Mouse (Mus musculus) stomach, embryonic 15.5 days (tissue): ENCODE data around the gene S100b. TPM values are rescaled to one million over a fixed set of nuclear protein-coding genes. Genes with fewer than 3 reads are reported as not detected.
A peak's percentile ranks its signal among the peaks of the same experiment; 100 is the strongest.

ENCODE experiments used
- ATAC-seq: fragments of 200-750 bp; cut with Nextera tagmentation; 2 replicates; pipeline ENCODE4 v1.8.0; 2017; ENCODE audit warnings: low read depth, moderate number of reproducible peaks, moderate TSS enrichment; ENCODE audit not compliant: insufficient read depth, low FRiP score
- H3K27ac ChIP-seq: fragments of 300-500 bp; sonication (generic); 2 replicates; pipeline ENCODE4 v1.5.1; 2015; ENCODE audit warnings: mild to moderate bottlenecking, inconsistent platforms
- H3K27me3 ChIP-seq: fragments of 300-500 bp; sonication (generic); replicated peaks from 2 replicates; pipeline ENCODE4 v1.6.1; 2015; ENCODE audit warnings: inconsistent platforms
- H3K36me3 ChIP-seq: fragments of 300-500 bp; sonication (generic); 2 replicates; pipeline ENCODE4 v1.6.1; 2015; ENCODE audit warnings: inconsistent platforms
- H3K4me1 ChIP-seq: fragments of 300-500 bp; sonication (generic); 2 replicates; pipeline ENCODE4 v1.6.1; 2015; ENCODE audit warnings: inconsistent platforms
- H3K4me2 ChIP-seq: fragments of 300-500 bp; sonication (generic); 2 replicates; pipeline ENCODE4 v1.6.1; 2015; ENCODE audit warnings: mild to moderate bottlenecking, inconsistent platforms
- H3K4me3 ChIP-seq: fragments of 300-500 bp; sonication (generic); replicated peaks from 2 replicates; pipeline ENCODE4 v1.5.1; 2015; ENCODE audit warnings: inconsistent platforms
- H3K9ac ChIP-seq: fragments of 300-500 bp; sonication (generic); 2 replicates; pipeline ENCODE4 v1.6.1; 2015; ENCODE audit warnings: inconsistent platforms
- H3K9me3 ChIP-seq: fragments of 300-500 bp; sonication (generic); 2 replicates; pipeline ENCODE4 v1.6.1; 2016; ENCODE audit warnings: inconsistent platforms
- WGBS: fragments of 180-500 bp; shearing (Covaris S2); methylation state at CpG from one replicate; pipeline ENCODE4 v1.1.7; 2015; 5-methylcytosine and 5-hydroxymethylcytosine counted together
- polyA plus RNA-seq: library from polyadenylated mRNA; unstranded; fragments of >200 nt; fragmentation: Nextera tagmentation; extraction: Ambion mirVana; gene quantifications from 2 replicates; pipeline ENCODE4 v1.2.1, GENCODE M21; 2015

The S100b gene
- polyA plus RNA-seq, 1 experiment from 2014 or later, result 2.5 TPM

GRCm38 (mm10) chr10:76261447-76261846 lies 7.8 kb downstream of the S100b start:
- no peak overlapping the region for H3K4me3 ChIP-seq
- ATAC-seq, result peak; percentile 74; the same call in 1 of the 2 replicates
- no peak overlapping the region for H3K27ac ChIP-seq
- H3K4me2 ChIP-seq, result no peak overlapping the region
- 50% methylated on average over 3 of the region's 3 CpGs for WGBS
- no peaks in the 10 kb centered on the region for H3K27me3 ChIP-seq
- H3K9ac ChIP-seq, result no peak overlapping the region
- peaks cover 6% of the 10 kb centered on the region; the same call in 1 of the 2 replicates for H3K4me1 ChIP-seq
- H3K36me3 ChIP-seq, result peaks cover 17% of the 10 kb centered on the region; the same call in 1 of the 2 replicates
- no peaks in the 10 kb centered on the region for H3K9me3 ChIP-seq

DNA sequence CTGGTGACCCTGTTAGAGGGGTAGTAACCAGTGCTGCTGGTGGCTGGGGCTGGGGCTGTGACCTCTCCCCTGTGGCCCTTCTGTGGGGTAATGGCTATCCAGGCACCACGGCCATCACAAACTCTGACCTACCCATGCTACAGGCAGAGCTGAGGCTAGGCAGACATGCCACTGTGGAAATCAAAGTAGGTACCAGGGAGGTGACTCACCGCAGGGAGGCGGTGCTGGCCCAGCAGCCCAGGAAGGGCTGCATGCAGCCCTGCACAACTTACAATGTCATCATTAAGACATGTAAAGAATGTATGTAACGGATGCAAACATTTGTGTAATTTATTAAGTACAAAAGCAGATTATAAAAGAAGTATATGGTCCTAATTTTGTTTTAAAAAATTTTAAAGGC lies 8.8 kb downstream of the S100b start:
- H3K36me3 ChIP-seq, result peaks cover 20% of the 10 kb centered on the region; the same call in 1 of the 2 replicates
- H3K9ac ChIP-seq, result no peak overlapping the region
- WGBS, result 70% methylated on average over 4 of the region's 4 CpGs
- peaks cover 6% of the 10 kb centered on the region; the same call in 1 of the 2 replicates for H3K4me1 ChIP-seq
- no peaks in the 10 kb centered on the region for H3K9me3 ChIP-seq
- H3K27me3 ChIP-seq, result no peaks in the 10 kb centered on the region
- H3K4me3 ChIP-seq, result no peak overlapping the region
- no peak overlapping the region for H3K4me2 ChIP-seq
- H3K27ac ChIP-seq, result no peak overlapping the region
- no peak for ATAC-seq

DNA sequence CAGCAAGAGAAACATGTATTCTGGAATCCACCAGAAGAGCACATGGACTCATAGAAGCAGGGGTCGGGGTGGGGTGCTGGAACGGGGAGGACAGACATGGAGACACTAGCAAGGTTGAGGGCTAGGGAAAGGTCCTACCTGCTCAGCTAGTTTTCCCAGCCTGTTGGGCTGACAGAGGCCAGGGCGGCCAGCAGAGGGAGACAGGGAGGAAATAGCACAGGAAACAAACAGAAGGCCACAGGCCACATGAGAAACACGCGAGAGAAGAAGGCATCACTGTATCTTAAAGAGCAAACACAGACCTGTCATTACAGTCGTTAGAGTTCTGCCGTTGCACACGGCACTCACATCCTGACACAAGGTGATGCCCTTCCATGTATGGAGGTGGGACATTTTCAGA lies 17.6 kb downstream of the S100b start:
- Histone ChIP-seq H3K9me3 (no peaks in the 10 kb centered on the region), H3K27ac (no peak overlapping the region), H3K9ac (no peak overlapping the region), H3K4me1 (no peaks in the 10 kb centered on the region), H3K4me3 (no peak overlapping the region), H3K36me3 (peaks cover 41% of the 10 kb centered on the region), H3K4me2 (no peak overlapping the region), H3K27me3 (no peaks in the 10 kb centered on the region)
- 39% methylated on average over 8 of the region's 8 CpGs for WGBS
- 0 out of 2 replicates have a peak, but pooled peaks have one; percentile 18 for ATAC-seq

- Histone ChIP-seq H3K36me3 (peaks cover 36% of the 10 kb centered on the region), H3K4me2 (no peak overlapping the region), H3K9me3 (no peaks in the 10 kb centered on the region), H3K4me3 (no peak overlapping the region), H3K9ac (no peak overlapping the region), H3K27ac (no peak overlapping the region), H3K4me1 (no peaks in the 10 kb centered on the region), H3K27me3 (no peaks in the 10 kb centered on the region)
- ATAC-seq, result no peak
- WGBS, result 79% methylated on average over 10 of the region's 10 CpGs
Observed at GRCm38 (mm10) chr10:76275256-76275655, 21.6 kb downstream of the S100b start.

- Histone ChIP-seq H3K9ac (no peak overlapping the region), H3K9me3 (no peaks in the 10 kb centered on the region), H3K4me2 (no peak overlapping the region), H3K27me3 (no peaks in the 10 kb centered on the region), H3K36me3 (peaks cover 20% of the 10 kb centered on the region), H3K27ac (no peak overlapping the region), H3K4me3 (no peak overlapping the region), H3K4me1 (no peaks in the 10 kb centered on the region)
- ATAC-seq, result no peak
- whole genome bisulfite sequencing, result 64% methylated on average over 5 of the region's 5 CpGs
Observed at GRCm38 (mm10) chr10:76278541-76279097, 25.0 kb downstream of the S100b start.

DNA sequence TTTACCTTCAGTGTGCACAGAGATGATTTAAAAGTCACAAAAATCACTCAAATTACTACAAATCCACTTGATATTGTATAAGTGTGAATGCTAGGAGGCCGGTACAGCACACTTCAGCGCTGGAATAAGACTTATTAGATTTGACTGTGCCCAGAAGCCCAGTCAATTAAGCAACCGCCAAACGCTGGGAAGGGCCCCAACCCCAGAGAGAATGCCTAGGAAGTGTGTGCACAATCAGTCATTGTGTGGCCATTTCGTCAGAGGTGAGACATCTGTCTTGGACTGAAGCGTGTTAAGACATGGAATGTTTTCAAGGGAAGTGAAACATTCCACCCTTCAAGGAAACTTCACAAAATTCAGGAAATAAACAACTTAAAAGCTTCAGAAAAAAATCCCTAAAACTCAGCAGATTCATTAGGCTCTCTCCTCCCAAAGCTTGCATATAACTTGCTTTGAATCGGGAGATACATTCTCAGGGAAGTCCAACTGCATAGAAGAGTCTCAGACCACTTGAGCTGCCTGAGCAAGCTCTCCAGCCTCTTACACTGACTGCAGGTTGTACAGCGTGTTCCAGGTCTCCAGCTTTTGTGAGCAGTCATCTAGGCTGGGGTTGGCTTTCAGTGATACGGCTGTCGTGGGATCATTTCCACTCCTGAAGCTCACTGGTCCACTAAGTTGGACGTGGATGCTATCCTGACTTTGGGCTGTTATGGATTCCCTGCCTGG lies 34.8 kb downstream of the S100b start:
- Histone ChIP-seq H3K4me1 (no peaks in the 10 kb centered on the region), H3K4me3 (no peak overlapping the region), H3K27me3 (no peaks in the 10 kb centered on the region), H3K4me2 (no peak overlapping the region), H3K36me3 (peaks cover 38% of the 10 kb centered on the region), H3K9ac (no peak overlapping the region), H3K27ac (no peak overlapping the region), H3K9me3 (no peaks in the 10 kb centered on the region)
- 64% methylated on average over 11 of the region's 11 CpGs for WGBS
- no peak for ATAC-seq

DNA sequence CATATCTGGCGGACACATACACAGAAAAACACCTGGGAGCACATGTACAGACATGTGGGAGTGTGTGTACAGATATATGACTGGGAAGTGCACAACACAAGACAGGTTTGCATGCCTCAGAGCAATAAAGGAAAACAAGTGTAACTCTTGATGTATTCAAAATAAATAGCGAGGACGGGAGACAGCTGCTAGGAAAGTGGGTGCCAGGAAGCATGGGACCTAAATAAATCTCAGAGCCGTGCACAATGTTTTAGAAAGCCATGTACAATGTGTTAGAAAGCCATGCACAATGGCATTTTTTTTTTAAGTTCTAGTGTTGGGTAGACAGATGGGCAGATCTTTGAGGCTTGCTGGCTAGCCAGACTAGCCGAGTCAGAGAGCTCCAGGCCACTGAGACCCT lies 35.4 kb downstream of the S100b start:
- Histone ChIP-seq H3K9me3 (no peaks in the 10 kb centered on the region), H3K9ac (no peak overlapping the region), H3K27me3 (no peaks in the 10 kb centered on the region), H3K4me3 (no peak overlapping the region), H3K4me2 (no peak overlapping the region), H3K36me3 (peaks cover 38% of the 10 kb centered on the region), H3K4me1 (no peaks in the 10 kb centered on the region), H3K27ac (no peak overlapping the region)
- WGBS, result 80% methylated on average over 5 of the region's 5 CpGs
- ATAC-seq, result no peak

DNA sequence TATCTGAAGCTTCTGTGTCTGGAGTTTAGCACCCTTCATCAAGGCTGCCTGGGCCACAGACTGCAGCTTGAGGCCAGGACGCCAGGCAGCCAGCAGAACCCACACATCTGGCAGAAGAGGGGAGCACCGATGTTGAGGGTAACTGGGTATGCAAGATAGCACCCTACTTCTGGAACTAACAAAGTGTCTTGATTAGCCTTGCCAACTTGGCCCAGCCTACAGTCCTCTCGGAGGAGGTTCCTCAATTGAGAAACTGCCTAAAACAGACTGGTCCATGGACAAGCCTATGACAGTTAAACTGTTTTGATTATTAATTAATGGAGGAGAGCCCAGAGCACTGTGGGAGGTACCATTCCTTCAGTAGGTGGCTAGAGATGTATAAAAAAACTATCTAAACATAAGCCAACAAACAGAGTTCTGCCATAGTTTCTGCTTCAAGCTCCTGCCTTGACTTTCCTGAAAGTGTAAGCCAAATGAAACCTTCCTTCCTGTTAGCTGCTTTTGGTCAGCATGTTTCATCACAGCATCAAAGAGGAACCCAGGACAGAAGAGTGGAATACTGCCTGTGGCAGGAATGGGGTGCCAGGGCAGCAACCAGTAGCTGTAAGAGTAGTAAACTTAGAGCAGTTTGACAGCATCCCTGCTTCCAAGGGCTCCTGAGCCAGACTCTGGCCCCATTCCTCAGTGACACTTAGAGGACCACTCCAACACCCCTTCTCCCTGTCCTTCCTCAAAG lies 36.5 kb downstream of the S100b start:
- H3K9me3 ChIP-seq, result no peaks in the 10 kb centered on the region
- H3K36me3 ChIP-seq, result peaks cover 39% of the 10 kb centered on the region
- H3K4me3 ChIP-seq, result no peak overlapping the region
- H3K9ac ChIP-seq, result no peak overlapping the region
- H3K4me2 ChIP-seq, result no peak overlapping the region
- no peaks in the 10 kb centered on the region for H3K4me1 ChIP-seq
- H3K27ac ChIP-seq, result no peak overlapping the region
- H3K27me3 ChIP-seq, result no peaks in the 10 kb centered on the region
- 80% methylated on average over 3 of the region's 3 CpGs for WGBS
- ATAC-seq, result no peak

GRCm38 (mm10) chr10:76293222-76293621 lies 39.6 kb downstream of the S100b start:
- no peaks in the 10 kb centered on the region for H3K27me3 ChIP-seq
- no peaks in the 10 kb centered on the region for H3K4me1 ChIP-seq
- H3K36me3 ChIP-seq, result peaks cover 31% of the 10 kb centered on the region
- H3K4me3 ChIP-seq, result no peak overlapping the region
- no peak for ATAC-seq
- H3K27ac ChIP-seq, result no peak overlapping the region
- H3K9me3 ChIP-seq, result no peaks in the 10 kb centered on the region
- no peak overlapping the region for H3K4me2 ChIP-seq
- H3K9ac ChIP-seq, result no peak overlapping the region
- WGBS, result 92% methylated on average over 4 of the region's 4 CpGs

- no peak for ATAC-seq
Observed at GRCm38 (mm10) chr10:76300133-76300532, 46.5 kb downstream of the S100b start.

DNA sequence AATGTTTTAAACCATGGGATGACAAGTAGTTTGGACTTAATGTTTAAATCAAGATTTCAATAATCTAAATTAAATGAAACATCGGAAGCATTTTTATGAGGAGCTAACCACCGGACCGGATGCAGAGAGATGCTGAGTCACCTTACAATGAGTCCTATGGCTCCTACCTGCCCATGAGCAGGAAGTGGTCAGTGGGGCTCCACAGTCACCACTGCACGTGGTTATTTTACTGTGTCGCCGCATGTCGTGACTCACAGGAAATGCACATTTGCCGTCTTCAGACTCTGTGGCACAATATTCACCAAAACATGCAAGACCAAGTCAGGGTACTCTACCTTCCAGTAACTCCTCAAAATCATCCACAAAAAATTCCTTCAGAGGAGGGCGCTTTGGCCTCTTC lies 53.1 kb downstream of the S100b start:
- H3K4me2 ChIP-seq, result no peak overlapping the region
- no peak overlapping the region for H3K9ac ChIP-seq
- H3K27me3 ChIP-seq, result no peaks in the 10 kb centered on the region
- WGBS, result 80% methylated on average over 9 of the region's 9 CpGs
- peaks cover 21% of the 10 kb centered on the region for H3K36me3 ChIP-seq
- ATAC-seq, result no peak
- no peaks in the 10 kb centered on the region for H3K9me3 ChIP-seq
- no peaks in the 10 kb centered on the region for H3K4me1 ChIP-seq
- H3K27ac ChIP-seq, result no peak overlapping the region
- no peak overlapping the region for H3K4me3 ChIP-seq

More at GRCm38 (mm10) chr10:76300133-76300532, 46.5 kb downstream of the S100b start:
- no peak overlapping the region for H3K27ac ChIP-seq
- H3K4me2 ChIP-seq, result no peak overlapping the region
- no peak overlapping the region for H3K4me3 ChIP-seq
- H3K27me3 ChIP-seq, result no peaks in the 10 kb centered on the region
- H3K36me3 ChIP-seq, result peaks cover 18% of the 10 kb centered on the region
- H3K9ac ChIP-seq, result no peak overlapping the region
- 84% methylated on average over 5 of the region's 5 CpGs for whole genome bisulfite sequencing
- no peaks in the 10 kb centered on the region for H3K4me1 ChIP-seq
- H3K9me3 ChIP-seq, result no peaks in the 10 kb centered on the region
